Mouse (Mus musculus) embryonic facial prominence, embryonic 14.5 days (tissue): ENCODE data around the gene Cfap61. TPM values are rescaled to one million over a fixed set of nuclear protein-coding genes. Genes with fewer than 3 reads are reported as not detected.

Experiments
- ATAC-seq: fragments of 200-750 bp; cut with Nextera tagmentation; 2 replicates; pipeline ENCODE4 v1.8.0; 2017; ENCODE audit warnings: low read depth, moderate number of reproducible peaks, moderate TSS enrichment
- DNase-seq: peaks from one replicate; pipeline ENCODE4 v3.0.0-alpha.2; 2015; ENCODE audit warnings: low spot score
- H3K27ac ChIP-seq: fragments of 300-500 bp; sonication (generic); replicated peaks from 2 replicates; pipeline ENCODE4 v1.5.1; 2014; ENCODE audit warnings: low read depth, mild to moderate bottlenecking, low read length, moderate library complexity
- H3K27me3 ChIP-seq: fragments of 300-500 bp; sonication (generic); replicated peaks from 2 replicates; pipeline ENCODE4 v1.6.1; 2014; ENCODE audit warnings: low read length; ENCODE audit not compliant: control insufficient read depth, insufficient read depth
- H3K36me3 ChIP-seq: fragments of 300-500 bp; sonication (generic); 2 replicates; pipeline ENCODE4 v1.6.1; 2014; ENCODE audit warnings: low read length, mixed read lengths; ENCODE audit not compliant: control insufficient read depth, insufficient read depth
- H3K4me1 ChIP-seq: fragments of 300-500 bp; sonication (generic); 2 replicates; pipeline ENCODE4 v1.6.1; 2014; ENCODE audit warnings: antibody characterized with exemption, low read length; ENCODE audit not compliant: control insufficient read depth, insufficient read depth
- H3K4me2 ChIP-seq: fragments of 300-500 bp; sonication (generic); 2 replicates; pipeline ENCODE4 v1.6.1; 2014; ENCODE audit warnings: low read depth, mild to moderate bottlenecking, low read length, moderate library complexity, mixed read lengths
- H3K4me3 ChIP-seq: fragments of 300-500 bp; sonication (generic); 2 replicates; pipeline ENCODE4 v1.5.1; 2014; ENCODE audit warnings: low read depth, mild to moderate bottlenecking, low read length
- H3K9ac ChIP-seq: fragments of 300-500 bp; sonication (generic); 2 replicates; pipeline ENCODE4 v1.6.1; 2014; ENCODE audit warnings: low read depth, mild to moderate bottlenecking, low read length, moderate library complexity, mixed read lengths
- H3K9me3 ChIP-seq: fragments of 300-500 bp; sonication (generic); 2 replicates; pipeline ENCODE4 v1.6.1; 2016; ENCODE audit warnings: low read length; ENCODE audit not compliant: control insufficient read depth
- WGBS: fragments of 180-500 bp; shearing (Covaris S2); extraction: QIAGEN DNeasy Blood & Tissue Kit; methylation state at CpG from one replicate; pipeline ENCODE4 v1.1.7; 2014; 5-methylcytosine and 5-hydroxymethylcytosine counted together
- polyA plus RNA-seq: library from polyadenylated mRNA; unstranded; fragments of >200 nt; fragmentation: Nextera tagmentation; extraction: Ambion mirVana; gene quantifications from 2 replicates; pipeline ENCODE4 v1.2.1, GENCODE M21; 2014

Gene Cfap61
- polyA plus RNA-seq, 1 experiment from 2014 or later = 2.0 TPM

DNA sequence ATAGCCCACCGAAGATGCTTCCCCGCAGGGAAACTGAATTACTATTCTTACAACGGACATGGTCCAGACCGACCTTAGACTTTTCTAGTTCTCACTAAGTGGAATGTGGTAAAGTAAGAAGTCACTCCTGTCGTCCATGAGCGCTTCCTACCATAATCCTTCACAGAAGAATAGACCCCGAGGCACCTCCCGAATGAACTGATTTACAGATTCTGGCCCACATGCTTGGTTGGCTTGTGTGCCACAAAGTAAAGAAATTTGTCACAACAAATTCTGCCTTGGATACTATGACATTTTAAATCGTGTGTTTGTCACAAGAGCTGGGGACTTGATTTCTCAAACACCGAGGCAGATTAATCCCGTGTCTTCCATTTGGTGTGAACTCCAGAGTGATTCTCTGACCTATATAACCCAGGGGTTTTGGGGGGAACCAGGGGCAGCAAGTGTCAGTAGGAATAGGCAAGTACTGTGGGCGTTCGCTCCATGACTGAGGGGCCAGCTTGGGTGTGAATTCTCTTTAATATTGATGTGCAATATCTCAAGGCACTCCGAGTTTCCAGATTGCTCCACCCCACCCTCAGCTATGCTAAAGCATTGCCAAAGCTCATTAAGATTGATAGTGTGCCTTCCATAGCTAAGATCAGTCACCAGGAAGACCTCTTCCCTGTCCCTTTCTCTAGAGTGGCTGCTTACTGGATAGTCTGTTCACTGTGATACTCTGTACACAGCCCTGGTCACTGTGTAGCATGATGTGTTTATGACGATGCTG, 214.8 kb downstream of the Cfap61 start:
- no peak overlapping the region for H3K27ac ChIP-seq
- H3K4me3 ChIP-seq = no peak overlapping the region
- H3K4me2 ChIP-seq = no peak overlapping the region
- no peak for ATAC-seq
- H3K4me1 ChIP-seq = no peaks in the 10 kb centered on the region
- no peaks in the 10 kb centered on the region for H3K27me3 ChIP-seq
- 86% methylated on average over 15 of the region's 15 CpGs for WGBS
- no peak for DNase-seq
- no peaks in the 10 kb centered on the region for H3K9me3 ChIP-seq
- H3K36me3 ChIP-seq = no peaks in the 10 kb centered on the region
- H3K9ac ChIP-seq = no peak overlapping the region

GRCm38 (mm10) chr2:146168017-146168803, 233.6 kb downstream of the Cfap61 start:
- Histone ChIP-seq H3K27ac (no peak overlapping the region), H3K36me3 (no peaks in the 10 kb centered on the region), H3K4me2 (no peak overlapping the region), H3K4me3 (no peak overlapping the region), H3K9ac (no peak overlapping the region), H3K9me3 (no peaks in the 10 kb centered on the region), H3K27me3 (no peaks in the 10 kb centered on the region), H3K4me1 (no peaks in the 10 kb centered on the region)
- WGBS = 49% methylated on average over 14 of the region's 14 CpGs
- peak; percentile 78; the same call in 1 of the 2 replicates for ATAC-seq
- DNase-seq = peak; percentile 53

DNA sequence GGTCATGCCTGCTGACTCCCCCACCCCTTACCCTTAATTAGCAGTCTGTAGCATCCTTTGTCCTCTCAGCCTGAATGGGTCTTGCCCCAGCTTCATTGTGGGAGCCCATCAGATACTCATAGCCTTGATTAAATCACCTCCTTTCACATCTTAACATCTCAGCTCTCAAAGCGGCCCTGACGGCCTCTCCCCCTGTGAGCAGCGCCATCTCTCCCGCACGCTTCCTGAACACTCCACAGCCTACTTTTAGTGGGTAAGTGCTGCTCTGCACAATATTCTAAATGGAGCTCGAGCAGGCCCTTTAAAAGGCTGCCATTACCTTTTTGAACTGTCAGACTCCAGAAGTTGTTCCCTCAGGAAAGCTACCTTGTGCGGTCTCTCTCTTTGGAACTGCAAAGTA, 234.9 kb downstream of the Cfap61 start:
- Histone ChIP-seq H3K27me3 (no peaks in the 10 kb centered on the region), H3K9me3 (no peaks in the 10 kb centered on the region), H3K4me3 (no peak overlapping the region), H3K9ac (no peak overlapping the region), H3K4me1 (no peaks in the 10 kb centered on the region), H3K27ac (no peak overlapping the region), H3K36me3 (no peaks in the 10 kb centered on the region), H3K4me2 (no peak overlapping the region)
- ATAC-seq (no peak), DNase-seq (no peak)
- WGBS = 64% methylated on average over 7 of the region's 7 CpGs

DNA sequence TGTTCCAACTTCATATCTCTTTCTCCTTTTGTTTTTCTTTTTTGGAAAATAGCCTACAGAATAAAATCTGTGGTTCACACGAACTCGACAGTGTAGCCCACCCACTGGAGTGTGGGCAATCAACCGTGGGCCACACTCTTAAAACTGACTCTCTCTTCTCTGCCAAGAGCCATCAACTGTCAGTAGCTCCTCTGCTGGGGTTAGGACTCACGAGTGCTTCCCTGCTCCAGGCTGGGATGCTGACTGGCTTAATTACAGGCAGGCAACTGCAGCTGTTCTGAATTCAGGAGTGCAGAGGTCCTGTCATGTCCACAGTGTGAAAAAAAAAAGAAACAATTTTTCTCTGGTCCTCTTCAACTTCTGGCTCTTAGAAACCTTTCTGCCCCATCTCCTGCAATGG, 237.5 kb downstream of the Cfap61 start:
- 23% methylated on average over 4 of the region's 4 CpGs for WGBS
- H3K4me2 ChIP-seq = no peak overlapping the region
- no peaks in the 10 kb centered on the region for H3K4me1 ChIP-seq
- no peaks in the 10 kb centered on the region for H3K27me3 ChIP-seq
- no peaks in the 10 kb centered on the region for H3K36me3 ChIP-seq
- no peaks in the 10 kb centered on the region for H3K9me3 ChIP-seq
- no peak overlapping the region for H3K9ac ChIP-seq
- ATAC-seq (no peak), DNase-seq (peak; percentile 19)
- no peak overlapping the region for H3K27ac ChIP-seq
- no peak overlapping the region for H3K4me3 ChIP-seq

- H3K9ac ChIP-seq = no peak overlapping the region
- H3K27ac ChIP-seq = no peak overlapping the region
- 78% methylated on average over 7 of the region's 7 CpGs for WGBS
- H3K4me1 ChIP-seq = no peaks in the 10 kb centered on the region
- H3K4me3 ChIP-seq = no peak overlapping the region
- no peaks in the 10 kb centered on the region for H3K27me3 ChIP-seq
- peaks cover 6% of the 10 kb centered on the region; the same call in 1 of the 2 replicates for H3K9me3 ChIP-seq
- no peaks in the 10 kb centered on the region for H3K36me3 ChIP-seq
- DNase-seq (peak; percentile 18), ATAC-seq (no peak)
- no peak overlapping the region for H3K4me2 ChIP-seq
Measured at GRCm38 (mm10) chr2:146174173-146174572, 239.6 kb downstream of the Cfap61 start.

GRCm38 (mm10) chr2:146178718-146179117, 244.1 kb downstream of the Cfap61 start:
- Histone ChIP-seq H3K27ac (no peak overlapping the region), H3K4me1 (no peaks in the 10 kb centered on the region), H3K9me3 (peaks cover 6% of the 10 kb centered on the region; the same call in 1 of the 2 replicates), H3K27me3 (no peaks in the 10 kb centered on the region), H3K36me3 (no peaks in the 10 kb centered on the region), H3K9ac (no peak overlapping the region), H3K4me3 (no peak overlapping the region), H3K4me2 (no peak overlapping the region)
- ATAC-seq = no peak
- DNase-seq = no peak
- WGBS = 77% methylated on average over 1 of the region's 1 CpGs

DNA sequence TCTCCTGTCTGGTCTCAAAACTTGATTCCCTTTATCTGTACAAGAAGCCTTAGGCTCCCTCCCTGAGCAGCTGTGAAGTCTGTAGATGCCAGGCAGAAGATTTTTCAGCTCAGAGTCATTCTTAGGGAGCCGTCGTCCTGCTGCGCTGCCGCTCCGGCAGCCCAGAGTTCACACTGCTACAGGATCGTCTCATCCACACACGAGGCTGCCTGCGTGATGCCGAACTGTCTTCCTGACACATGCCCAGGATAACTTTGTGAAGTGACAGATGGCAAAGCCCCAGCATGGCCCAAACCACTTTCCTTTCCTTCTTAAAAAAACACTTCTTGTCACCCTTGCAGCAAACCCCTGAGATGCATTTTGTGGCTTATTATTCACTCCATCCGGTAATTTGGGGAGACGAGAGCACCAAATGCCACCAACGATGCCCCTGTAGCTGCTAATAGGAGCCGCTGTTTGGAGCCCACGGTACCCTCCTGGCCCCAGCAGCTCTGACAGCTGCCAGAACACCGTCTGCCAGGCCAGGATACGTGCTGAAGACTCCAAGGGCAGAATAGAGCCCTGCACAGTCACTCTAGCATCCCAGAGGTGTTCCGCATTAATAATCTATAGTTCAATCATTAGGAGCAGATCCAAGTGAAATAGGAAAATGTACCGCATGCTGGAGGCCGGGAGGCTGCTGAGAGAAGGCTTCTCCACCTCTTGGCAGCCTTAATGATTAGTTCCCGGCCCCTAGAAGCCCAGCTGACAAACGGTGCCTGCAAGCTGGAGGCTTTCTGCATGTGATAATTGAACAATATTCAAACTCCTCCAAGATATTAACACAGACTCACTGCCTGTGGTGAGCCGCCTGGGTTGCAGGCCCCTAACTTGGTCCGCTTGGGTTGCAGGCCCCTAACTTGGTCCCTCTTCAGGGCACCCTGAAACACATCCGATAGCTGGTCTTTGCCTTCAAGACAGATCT, 249.5 kb downstream of the Cfap61 start:
- H3K4me2 ChIP-seq = no peak overlapping the region
- H3K27ac ChIP-seq = no peak overlapping the region
- no peak overlapping the region for H3K9ac ChIP-seq
- no peaks in the 10 kb centered on the region for H3K36me3 ChIP-seq
- H3K27me3 ChIP-seq = no peaks in the 10 kb centered on the region
- no peak for ATAC-seq
- WGBS = 77% methylated on average over 24 of the region's 24 CpGs
- no peak overlapping the region for H3K4me3 ChIP-seq
- no peaks in the 10 kb centered on the region for H3K4me1 ChIP-seq
- no peak for DNase-seq
- H3K9me3 ChIP-seq = no peaks in the 10 kb centered on the region

GRCm38 (mm10) chr2:146196126-146196525, 261.5 kb downstream of the Cfap61 start:
- no peaks in the 10 kb centered on the region for H3K27me3 ChIP-seq
- DNase-seq = no peak
- no peaks in the 10 kb centered on the region for H3K4me1 ChIP-seq
- no peak overlapping the region for H3K4me3 ChIP-seq
- ATAC-seq = no peak
- H3K9ac ChIP-seq = no peak overlapping the region
- 94% methylated on average over 11 of the region's 11 CpGs for WGBS
- no peak overlapping the region for H3K4me2 ChIP-seq
- H3K27ac ChIP-seq = no peak overlapping the region
- H3K36me3 ChIP-seq = no peaks in the 10 kb centered on the region
- H3K9me3 ChIP-seq = no peaks in the 10 kb centered on the region
